Mouse (Mus musculus) urinary bladder, adult 2 months (tissue): ENCODE results near the gene Tspo. TPM values are rescaled to one million over a fixed set of nuclear protein-coding genes. Genes with fewer than 3 reads are reported as not detected.

Source experiments
- DNase-seq: peaks from one replicate; pipeline ENCODE4 v3.0.0; 2022; ENCODE audit warnings: low spot score
- polyA plus RNA-seq: library from polyadenylated mRNA; depleted of rRNA; stranded (reverse); fragments of >200 nt; gene quantifications from 2 replicates; pipeline ENCODE4 v1.2.3, GENCODE M21; 2012

The Tspo gene
- polyA plus RNA-seq, 1 experiment, result 260 TPM

- no peak for DNase-seq
Observed at GRCm38 (mm10) chr15:83583419-83584156, 20.2 kb downstream of the Tspo start.

- no peak for DNase-seq
Observed at GRCm38 (mm10) chr15:83584741-83585220, 21.4 kb downstream of the Tspo start.

- no peak for DNase-seq
Observed at GRCm38 (mm10) chr15:83590841-83591240, 27.4 kb downstream of the Tspo start.

GRCm38 (mm10) chr15:83591758-83592157, 28.4 kb downstream of the Tspo start:
- DNase-seq, result no peak

GRCm38 (mm10) chr15:83592260-83593188, 29.1 kb downstream of the Tspo start:
- DNase-seq, result no peak

- no peak for DNase-seq
Observed at GRCm38 (mm10) chr15:83593189-83593585, 29.8 kb downstream of the Tspo start.

- no peak for DNase-seq
Observed at GRCm38 (mm10) chr15:83593702-83594512, 30.5 kb downstream of the Tspo start.

GRCm38 (mm10) chr15:83594513-83595363, 31.3 kb downstream of the Tspo start, which contains the start of gene Ttll12:
TSS of gene Ttll12 (minus strand) at chr15:83595157.
- peak; percentile 82 for DNase-seq

- DNase-seq, result no peak
Observed at GRCm38 (mm10) chr15:83595364-83595711, 31.9 kb downstream of the Tspo start.

- DNase-seq, result no peak
Observed at GRCm38 (mm10) chr15:83596833-83597232, 33.4 kb downstream of the Tspo start.

GRCm38 (mm10) chr15:83601185-83601584, 37.8 kb downstream of the Tspo start:
- DNase-seq, result no peak

GRCm38 (mm10) chr15:83602372-83603045, 39.1 kb downstream of the Tspo start:
- no peak for DNase-seq

GRCm38 (mm10) chr15:83603046-83603396, 39.6 kb downstream of the Tspo start:
- no peak for DNase-seq

GRCm38 (mm10) chr15:83603426-83603825, 40.0 kb downstream of the Tspo start:
- DNase-seq, result no peak

- DNase-seq, result no peak
Observed at GRCm38 (mm10) chr15:83606216-83606615, 42.8 kb downstream of the Tspo start.

- no peak for DNase-seq
Observed at GRCm38 (mm10) chr15:83606700-83607099, 43.3 kb downstream of the Tspo start.

GRCm38 (mm10) chr15:83607115-83607802, 43.9 kb downstream of the Tspo start:
- no peak for DNase-seq

- no peak for DNase-seq
Observed at GRCm38 (mm10) chr15:83615245-83615644, 51.9 kb downstream of the Tspo start.
